Mouse (Mus musculus): ENCODE measurements at regions not wholly inside any gene's neighbourhood (a gene's known extent, or its start where the extent isn't known, plus 50 kb on each side); places are given as distances from the start of the nearest gene placed in this dataset.

- Histone ChIP-seq H3K36me3 (ENCODE audit: control insufficient read depth, insufficient read depth, low read length) (no peaks in the 10 kb centered on the region), H3K4me3 (ENCODE audit: low read depth, low read length) (no peak overlapping the region), H3K27ac (ENCODE audit: low read depth, low read length) (no peak overlapping the region), H3K9me3 (replicated peaks; ENCODE audit: control insufficient read depth, low read length) (no peaks in the 10 kb centered on the region), H3K4me2 (no peak overlapping the region), H3K4me1 (ENCODE audit: control insufficient read depth, insufficient read depth, low read length) (no peaks in the 10 kb centered on the region), H3K9ac (ENCODE audit: low read depth, low read length) (no peak overlapping the region), H3K27me3 (ENCODE audit: control insufficient read depth, insufficient read depth, low read length) (no peaks in the 10 kb centered on the region)
- no peak for ATAC-seq (replicated peaks; ENCODE audit: insufficient number of reproducible peaks, low FRiP score, low TSS enrichment)
- 85% methylated on average over 1 of the region's 1 CpGs for WGBS (ENCODE audit: insufficient replicate concordance)
These were observed 107.4 kb upstream of the Insig1 start for GRCm38 (mm10) chr5:27963765-27964164.

GRCm38 (mm10) chr5:27995186-27995585, 76.0 kb upstream of the Insig1 start:
- Histone ChIP-seq H3K4me1 (ENCODE audit: control insufficient read depth, insufficient read depth, low read length) (no peaks in the 10 kb centered on the region), H3K4me3 (ENCODE audit: low read depth, low read length) (no peak overlapping the region), H3K27me3 (ENCODE audit: control insufficient read depth, insufficient read depth, low read length) (no peaks in the 10 kb centered on the region), H3K4me2 (no peak overlapping the region), H3K36me3 (ENCODE audit: control insufficient read depth, insufficient read depth, low read length) (no peaks in the 10 kb centered on the region), H3K9ac (ENCODE audit: low read depth, low read length) (no peak overlapping the region), H3K9me3 (replicated peaks; ENCODE audit: control insufficient read depth, low read length) (no peaks in the 10 kb centered on the region), H3K27ac (ENCODE audit: low read depth, low read length) (no peak overlapping the region)
- ATAC-seq (replicated peaks; ENCODE audit: insufficient number of reproducible peaks, low FRiP score, low TSS enrichment): no peak
- 10% methylated on average over 2 of the region's 2 CpGs for whole genome bisulfite sequencing (ENCODE audit: insufficient replicate concordance)

DNA sequence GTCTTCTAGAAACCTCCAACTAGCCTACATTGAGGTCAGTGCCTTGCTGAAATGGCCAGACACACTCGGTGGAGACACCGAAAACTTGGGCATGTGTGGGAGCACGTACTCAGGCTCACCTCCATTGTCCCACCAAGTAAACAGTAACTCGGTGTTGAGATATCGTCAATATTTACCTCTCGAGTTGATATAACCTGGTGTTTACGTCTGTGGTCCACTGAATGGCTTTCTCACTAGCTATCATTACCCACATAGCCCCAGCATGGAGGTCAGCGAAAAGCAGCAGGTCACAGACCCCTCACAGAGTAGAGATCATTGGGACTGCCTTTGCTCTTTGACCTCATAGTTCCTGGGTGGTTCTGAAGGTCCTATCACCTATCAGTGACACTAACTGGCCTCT, 73.4 kb upstream of the Insig1 start:
- Histone ChIP-seq H3K9ac (ENCODE audit: low read depth, low read length) (no peak overlapping the region), H3K4me1 (ENCODE audit: control insufficient read depth, insufficient read depth, low read length) (no peaks in the 10 kb centered on the region), H3K9me3 (replicated peaks; ENCODE audit: control insufficient read depth, low read length) (no peaks in the 10 kb centered on the region), H3K27ac (ENCODE audit: low read depth, low read length) (no peak overlapping the region), H3K4me2 (no peak overlapping the region), H3K27me3 (ENCODE audit: control insufficient read depth, insufficient read depth, low read length) (no peaks in the 10 kb centered on the region), H3K4me3 (ENCODE audit: low read depth, low read length) (no peak overlapping the region), H3K36me3 (ENCODE audit: control insufficient read depth, insufficient read depth, low read length) (no peaks in the 10 kb centered on the region)
- no peak for ATAC-seq (replicated peaks; ENCODE audit: insufficient number of reproducible peaks, low FRiP score, low TSS enrichment)
- WGBS (ENCODE audit: insufficient replicate concordance): 82% methylated on average over 8 of the region's 8 CpGs

DNA sequence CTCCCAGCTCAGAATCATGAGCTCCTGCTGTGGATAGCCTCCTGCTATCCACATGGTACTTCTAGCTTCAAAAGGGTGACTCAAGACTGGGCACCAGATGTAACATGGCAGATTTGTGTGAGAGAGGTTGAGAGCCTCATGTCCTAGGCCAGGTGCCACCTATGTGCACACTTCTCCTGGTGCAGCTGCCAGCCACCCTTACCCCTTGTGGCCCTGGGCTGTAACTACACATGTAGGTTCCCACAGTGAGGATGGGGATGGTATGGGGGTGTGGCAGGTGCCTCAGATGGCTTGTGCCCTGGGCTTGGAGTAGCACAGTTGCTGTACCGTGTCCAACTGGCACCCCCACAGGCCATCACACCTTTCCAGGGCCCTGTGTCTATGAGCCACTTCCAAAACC, 68.2 kb upstream of the Insig1 start:
- H3K27me3 ChIP-seq (ENCODE audit: control insufficient read depth, insufficient read depth, low read length): no peaks in the 10 kb centered on the region
- 81% methylated on average over 1 of the region's 1 CpGs for WGBS (ENCODE audit: insufficient replicate concordance)
- 0 out of 2 replicates have a peak, but pooled peaks have one; percentile 57 for ATAC-seq (replicated peaks; ENCODE audit: insufficient number of reproducible peaks, low FRiP score, low TSS enrichment)

DNA sequence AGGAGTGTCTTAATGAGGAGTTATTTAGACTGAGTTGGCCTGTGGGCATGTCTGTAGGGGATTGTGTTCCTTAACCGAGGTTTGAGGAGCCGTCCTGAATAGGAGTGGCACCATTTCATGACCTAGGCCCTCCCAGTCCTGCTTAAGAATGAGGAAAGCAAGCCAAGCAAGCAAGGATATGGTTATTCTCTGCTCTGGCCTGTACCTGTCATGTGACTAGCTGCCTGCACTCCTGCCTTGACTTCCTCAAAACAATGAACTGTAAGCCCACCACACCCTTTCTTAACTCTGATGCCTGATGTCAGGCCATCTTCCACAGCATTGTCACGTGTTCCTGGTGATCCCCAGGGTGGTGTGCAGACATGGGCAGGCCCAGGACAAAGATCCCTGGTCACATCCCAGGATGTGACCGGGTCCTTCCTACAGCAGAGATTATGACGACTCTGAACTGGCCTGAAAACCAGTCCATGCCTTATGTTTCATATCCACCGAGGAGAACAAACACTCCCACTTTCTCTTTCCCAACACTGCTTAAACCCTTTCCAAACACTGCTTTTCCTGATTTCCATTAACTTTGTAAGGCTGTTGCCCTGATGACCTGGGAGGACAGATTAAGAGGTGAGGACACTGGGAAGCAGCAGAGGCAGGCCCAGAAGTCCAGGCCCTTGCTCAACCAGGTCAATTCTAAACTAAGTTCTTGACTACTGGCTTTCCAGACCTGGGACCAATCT, 67.2 kb upstream of the Insig1 start:
- H3K27me3 ChIP-seq (ENCODE audit: control insufficient read depth, insufficient read depth, low read length): no peaks in the 10 kb centered on the region
- no peak overlapping the region for H3K4me3 ChIP-seq (ENCODE audit: low read depth, low read length)
- H3K4me2 ChIP-seq: no peak overlapping the region
- no peak overlapping the region for H3K27ac ChIP-seq (ENCODE audit: low read depth, low read length)
- WGBS (ENCODE audit: insufficient replicate concordance): 64% methylated on average over 6 of the region's 6 CpGs
- no peak overlapping the region for H3K9ac ChIP-seq (ENCODE audit: low read depth, low read length)
- no peaks in the 10 kb centered on the region for H3K4me1 ChIP-seq (ENCODE audit: control insufficient read depth, insufficient read depth, low read length)
- ATAC-seq (replicated peaks; ENCODE audit: insufficient number of reproducible peaks, low FRiP score, low TSS enrichment): no peak
- no peaks in the 10 kb centered on the region for H3K9me3 ChIP-seq (replicated peaks; ENCODE audit: control insufficient read depth, low read length)
- H3K36me3 ChIP-seq (ENCODE audit: control insufficient read depth, insufficient read depth, low read length): no peaks in the 10 kb centered on the region

More for the DNA sequence above, 68.2 kb upstream of the Insig1 start:
- Histone ChIP-seq H3K27ac (ENCODE audit: low read depth, low read length) (no peak overlapping the region), H3K4me2 (no peak overlapping the region), H3K9me3 (replicated peaks; ENCODE audit: control insufficient read depth, low read length) (no peaks in the 10 kb centered on the region), H3K9ac (ENCODE audit: low read depth, low read length) (no peak overlapping the region), H3K4me3 (ENCODE audit: low read depth, low read length) (no peak overlapping the region), H3K4me1 (ENCODE audit: control insufficient read depth, insufficient read depth, low read length) (no peaks in the 10 kb centered on the region), H3K36me3 (ENCODE audit: control insufficient read depth, insufficient read depth, low read length) (no peaks in the 10 kb centered on the region)

GRCm38 (mm10) chr5:28004487-28004827, 66.7 kb upstream of the Insig1 start:
- H3K4me3 ChIP-seq (ENCODE audit: low read depth, low read length): no peak overlapping the region
- no peaks in the 10 kb centered on the region for H3K9me3 ChIP-seq (replicated peaks; ENCODE audit: control insufficient read depth, low read length)
- no peaks in the 10 kb centered on the region for H3K4me1 ChIP-seq (ENCODE audit: control insufficient read depth, insufficient read depth, low read length)
- no peak overlapping the region for H3K4me2 ChIP-seq
- H3K27ac ChIP-seq (ENCODE audit: low read depth, low read length): no peak overlapping the region
- no peak overlapping the region for H3K9ac ChIP-seq (ENCODE audit: low read depth, low read length)
- no peaks in the 10 kb centered on the region for H3K36me3 ChIP-seq (ENCODE audit: control insufficient read depth, insufficient read depth, low read length)
- ATAC-seq (replicated peaks; ENCODE audit: insufficient number of reproducible peaks, low FRiP score, low TSS enrichment): no peak
- H3K27me3 ChIP-seq (ENCODE audit: control insufficient read depth, insufficient read depth, low read length): no peaks in the 10 kb centered on the region

- H3K9ac ChIP-seq (ENCODE audit: low read depth, low read length): no peak overlapping the region
- no peaks in the 10 kb centered on the region for H3K36me3 ChIP-seq (ENCODE audit: control insufficient read depth, insufficient read depth, low read length)
- H3K27me3 ChIP-seq (ENCODE audit: control insufficient read depth, insufficient read depth, low read length): no peaks in the 10 kb centered on the region
- no peaks in the 10 kb centered on the region for H3K9me3 ChIP-seq (replicated peaks; ENCODE audit: control insufficient read depth, low read length)
- ATAC-seq (replicated peaks; ENCODE audit: insufficient number of reproducible peaks, low FRiP score, low TSS enrichment): no peak
- no peak overlapping the region for H3K4me3 ChIP-seq (ENCODE audit: low read depth, low read length)
- no peak overlapping the region for H3K27ac ChIP-seq (ENCODE audit: low read depth, low read length)
- 76% methylated on average over 4 of the region's 4 CpGs for WGBS (ENCODE audit: insufficient replicate concordance)
- no peak overlapping the region for H3K4me2 ChIP-seq
- no peaks in the 10 kb centered on the region for H3K4me1 ChIP-seq (ENCODE audit: control insufficient read depth, insufficient read depth, low read length)
These were observed 61.8 kb upstream of the Insig1 start for GRCm38 (mm10) chr5:28009386-28009785.

GRCm38 (mm10) chr5:28009871-28010270, 61.3 kb upstream of the Insig1 start:
- H3K9me3 ChIP-seq (replicated peaks; ENCODE audit: control insufficient read depth, low read length): no peaks in the 10 kb centered on the region
- H3K4me3 ChIP-seq (ENCODE audit: low read depth, low read length): no peak overlapping the region
- H3K9ac ChIP-seq (ENCODE audit: low read depth, low read length): no peak overlapping the region
- no peak overlapping the region for H3K27ac ChIP-seq (ENCODE audit: low read depth, low read length)
- H3K27me3 ChIP-seq (ENCODE audit: control insufficient read depth, insufficient read depth, low read length): no peaks in the 10 kb centered on the region
- ATAC-seq (replicated peaks; ENCODE audit: insufficient number of reproducible peaks, low FRiP score, low TSS enrichment): no peak
- H3K36me3 ChIP-seq (ENCODE audit: control insufficient read depth, insufficient read depth, low read length): no peaks in the 10 kb centered on the region
- no peaks in the 10 kb centered on the region for H3K4me1 ChIP-seq (ENCODE audit: control insufficient read depth, insufficient read depth, low read length)
- no peak overlapping the region for H3K4me2 ChIP-seq
- 75% methylated on average over 2 of the region's 2 CpGs for WGBS (ENCODE audit: insufficient replicate concordance)

- no peak overlapping the region for H3K4me2 ChIP-seq
- H3K27me3 ChIP-seq (ENCODE audit: control insufficient read depth, insufficient read depth, low read length): no peaks in the 10 kb centered on the region
- H3K9me3 ChIP-seq (replicated peaks; ENCODE audit: control insufficient read depth, low read length): no peaks in the 10 kb centered on the region
- no peaks in the 10 kb centered on the region for H3K4me1 ChIP-seq (ENCODE audit: control insufficient read depth, insufficient read depth, low read length)
- no peak for ATAC-seq (replicated peaks; ENCODE audit: insufficient number of reproducible peaks, low FRiP score, low TSS enrichment)
- H3K9ac ChIP-seq (ENCODE audit: low read depth, low read length): no peak overlapping the region
- no peak overlapping the region for H3K27ac ChIP-seq (ENCODE audit: low read depth, low read length)
- no peaks in the 10 kb centered on the region for H3K36me3 ChIP-seq (ENCODE audit: control insufficient read depth, insufficient read depth, low read length)
- 82% methylated on average over 3 of the region's 3 CpGs for WGBS (ENCODE audit: insufficient replicate concordance)
- no peak overlapping the region for H3K4me3 ChIP-seq (ENCODE audit: low read depth, low read length)
These were observed 60.6 kb upstream of the Insig1 start for GRCm38 (mm10) chr5:28010529-28010928.

Data from heart, embryonic 11.5 days (tissue).